Mouse (Mus musculus) stomach, embryonic 14.5 days (tissue): Measurements from ENCODE around the gene Gps2. TPM values are rescaled to one million over a fixed set of nuclear protein-coding genes. Genes with fewer than 3 reads are reported as not detected.

Experiments used
- ATAC-seq: fragments of 200-750 bp; cut with Nextera tagmentation; 2 replicates; pipeline ENCODE4 v1.8.0; 2017; ENCODE audit warnings: low read depth, moderate TSS enrichment; ENCODE audit not compliant: insufficient number of reproducible peaks, insufficient read depth, low FRiP score
- H3K27ac ChIP-seq: fragments of 300-500 bp; sonication (generic); 2 replicates; pipeline ENCODE4 v1.5.1; 2014; ENCODE audit warnings: mild to moderate bottlenecking, low read length, moderate library complexity, mixed read lengths
- H3K27me3 ChIP-seq: fragments of 300-500 bp; sonication (generic); 2 replicates; pipeline ENCODE4 v1.6.1; 2014; ENCODE audit warnings: low read length, control low read depth, mixed read lengths; ENCODE audit not compliant: control insufficient read depth, insufficient read depth
- H3K36me3 ChIP-seq: fragments of 300-500 bp; sonication (generic); 2 replicates; pipeline ENCODE4 v1.6.1; 2014; ENCODE audit warnings: mild to moderate bottlenecking, control low read depth, low read length, moderate library complexity, mixed read lengths; ENCODE audit not compliant: control insufficient read depth, insufficient read depth
- H3K4me1 ChIP-seq: fragments of 300-500 bp; sonication (generic); 2 replicates; pipeline ENCODE4 v1.6.1; 2014; ENCODE audit warnings: low read length, control low read depth, mixed read lengths; ENCODE audit not compliant: control insufficient read depth, insufficient read depth
- H3K4me2 ChIP-seq: fragments of 300-500 bp; sonication (generic); replicated peaks from 2 replicates; pipeline ENCODE4 v1.6.1; 2014; ENCODE audit warnings: low read depth, low read length, control low read depth
- H3K4me3 ChIP-seq: fragments of 300-500 bp; sonication (generic); 2 replicates; pipeline ENCODE4 v1.5.1; 2014; ENCODE audit warnings: low read depth, low read length, control low read depth
- H3K9ac ChIP-seq: fragments of 300-500 bp; sonication (generic); replicated peaks from 2 replicates; pipeline ENCODE4 v1.6.1; 2014; ENCODE audit warnings: low read depth, mild to moderate bottlenecking, control low read depth, low read length, moderate library complexity, mixed read lengths
- H3K9me3 ChIP-seq: fragments of 300-500 bp; sonication (generic); 2 replicates; pipeline ENCODE4 v1.6.1; 2016; ENCODE audit warnings: low read depth, low read length, control low read depth; ENCODE audit not compliant: control insufficient read depth
- WGBS: fragments of 180-500 bp; shearing (Covaris S2); extraction: QIAGEN DNeasy Blood & Tissue Kit; methylation state at CpG from one replicate; pipeline ENCODE4 v1.1.7; 2014; 5-methylcytosine and 5-hydroxymethylcytosine counted together
- polyA plus RNA-seq: library from polyadenylated mRNA; unstranded; fragments of >200 nt; fragmentation: Nextera tagmentation; extraction: Ambion mirVana; gene quantifications from 2 replicates; pipeline ENCODE4 v1.2.1, GENCODE M21; 2014

Gene Gps2
- polyA plus RNA-seq, 1 experiment from 2014 or later: 80.0 TPM

DNA sequence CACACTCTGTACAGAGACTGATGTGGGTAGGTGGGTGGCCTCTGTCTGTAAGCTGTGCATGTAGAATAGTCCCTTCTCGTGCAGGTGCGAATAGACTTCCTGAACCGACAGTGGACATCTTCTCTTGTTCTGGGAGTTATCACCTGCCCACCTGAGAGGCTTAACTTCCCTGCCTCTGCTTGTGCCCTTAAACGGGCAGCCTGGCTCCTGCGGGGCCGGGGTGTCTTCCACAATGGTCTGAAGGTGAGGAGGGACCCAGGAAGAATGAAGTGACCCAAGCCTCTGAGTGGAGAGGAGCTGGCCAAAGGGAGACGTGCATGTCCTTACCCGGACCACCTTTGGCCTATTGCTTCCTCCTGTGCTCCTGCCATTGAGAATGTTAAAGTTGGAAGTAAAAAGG lies 3.5 kb upstream of the Gps2 start:
- Histone ChIP-seq H3K4me3 (no peak overlapping the region), H3K27me3 (no peaks in the 10 kb centered on the region), H3K4me1 (peaks cover 7% of the 10 kb centered on the region), H3K36me3 (peaks cover 76% of the 10 kb centered on the region), H3K4me2 (no peak overlapping the region), H3K27ac (no peak overlapping the region), H3K9me3 (no peaks in the 10 kb centered on the region), H3K9ac (no peak overlapping the region)
- ATAC-seq: no peak
- 90% methylated on average over 8 of the region's 8 CpGs for WGBS

- Histone ChIP-seq H3K4me2 (no peak overlapping the region), H3K4me1 (peaks cover 13% of the 10 kb centered on the region), H3K27ac (no peak overlapping the region), H3K9me3 (no peaks in the 10 kb centered on the region), H3K9ac (no peak overlapping the region), H3K36me3 (peaks cover 78% of the 10 kb centered on the region), H3K4me3 (no peak overlapping the region), H3K27me3 (no peaks in the 10 kb centered on the region)
- ATAC-seq: no peak
- 92% methylated on average over 17 of the region's 17 CpGs for WGBS
These were observed 2.7 kb upstream of the Gps2 start for GRCm38 (mm10) chr11:69910781-69911560.

- no peaks in the 10 kb centered on the region for H3K9me3 ChIP-seq
- no peak overlapping the region for H3K4me3 ChIP-seq
- no peak for ATAC-seq
- WGBS: 90% methylated on average over 6 of the region's 6 CpGs
- peaks cover 76% of the 10 kb centered on the region for H3K36me3 ChIP-seq
- H3K4me1 ChIP-seq: peaks cover 17% of the 10 kb centered on the region
- H3K9ac ChIP-seq: no peak overlapping the region
- no peak overlapping the region for H3K4me2 ChIP-seq
- no peaks in the 10 kb centered on the region for H3K27me3 ChIP-seq
- no peak overlapping the region for H3K27ac ChIP-seq
These were observed 2.0 kb upstream of the Gps2 start for GRCm38 (mm10) chr11:69911701-69912100.

DNA sequence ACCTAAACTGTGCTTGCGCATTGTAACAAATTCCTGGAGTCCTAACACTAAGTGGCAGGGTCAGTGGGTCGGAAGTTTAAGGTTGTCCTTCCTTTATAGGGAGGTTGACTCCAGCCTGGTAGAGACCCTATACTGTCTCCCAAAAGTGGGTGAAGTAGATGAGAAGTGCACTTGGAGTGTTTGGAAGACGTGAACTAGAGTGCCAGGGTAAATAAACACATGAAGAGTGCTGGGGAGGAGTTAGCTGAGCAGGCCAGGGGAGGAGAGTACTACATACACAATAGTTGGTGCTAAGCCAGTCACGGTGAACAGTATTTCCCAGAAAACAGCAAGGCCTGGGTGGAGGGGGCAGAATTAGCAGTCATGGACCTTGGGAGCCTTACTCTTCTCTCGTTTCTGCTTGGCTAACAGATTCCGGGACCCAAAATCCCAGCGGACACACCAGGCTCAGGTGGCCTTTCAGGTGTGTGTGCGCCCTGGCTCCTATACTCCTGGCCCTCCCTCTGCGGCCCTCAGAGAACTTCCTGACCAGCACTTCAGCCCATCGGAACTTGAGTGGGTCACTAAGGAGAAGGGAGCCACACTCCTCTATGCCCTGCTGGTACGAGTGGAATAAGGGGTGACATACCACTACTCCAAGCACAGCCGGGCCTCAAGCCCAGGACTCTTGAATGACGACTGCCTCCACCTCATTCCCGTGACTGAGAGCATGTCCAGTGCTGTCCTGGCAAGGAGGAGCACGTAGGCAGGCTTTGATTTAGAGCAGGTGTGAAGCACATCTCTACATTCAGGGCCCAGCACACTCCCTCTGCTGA lies 765 bp upstream of the Gps2 start:
- no peak for ATAC-seq
- H3K27ac ChIP-seq: no peak overlapping the region

DNA sequence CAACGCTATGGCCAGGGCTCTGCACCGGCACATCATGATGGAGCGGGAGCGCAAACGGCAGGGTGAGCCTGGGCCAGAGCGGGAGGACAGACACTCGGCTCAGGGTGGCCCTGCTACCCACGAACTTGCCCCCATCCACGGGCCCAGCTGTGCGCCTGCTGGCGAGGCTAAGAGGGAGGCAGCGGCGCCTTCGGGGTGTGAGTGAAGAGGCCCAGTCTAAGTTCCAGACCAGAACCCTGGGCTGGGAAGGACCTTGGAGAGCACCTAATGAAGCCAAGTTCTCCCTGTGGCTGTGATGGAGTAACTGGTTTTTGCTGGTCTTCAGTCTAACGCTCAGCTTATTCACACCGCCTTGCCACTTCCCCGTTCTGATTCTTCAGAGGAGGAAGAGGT lies 680 bp downstream of the Gps2 start:
- Histone ChIP-seq H3K4me2 (peak overlapping the region; percentile 97), H3K27ac (peak overlapping the region; percentile 77), H3K4me1 (peaks cover 23% of the 10 kb centered on the region), H3K36me3 (peaks cover 71% of the 10 kb centered on the region), H3K4me3 (peak overlapping the region; percentile 87), H3K9me3 (no peaks in the 10 kb centered on the region), H3K27me3 (no peaks in the 10 kb centered on the region), H3K9ac (peak overlapping the region; percentile 77)
- ATAC-seq: no peak
- 2% methylated on average over 17 of the region's 17 CpGs for WGBS

More for the DNA sequence above, 765 bp upstream of the Gps2 start:
- Histone ChIP-seq H3K36me3 (peaks cover 73% of the 10 kb centered on the region), H3K27me3 (no peaks in the 10 kb centered on the region), H3K4me3 (peak overlapping the region; percentile 87), H3K4me1 (peaks cover 17% of the 10 kb centered on the region), H3K9ac (no peak overlapping the region), H3K4me2 (peak overlapping the region; percentile 97), H3K9me3 (no peaks in the 10 kb centered on the region)
- WGBS: 76% methylated on average over 15 of the region's 15 CpGs

DNA sequence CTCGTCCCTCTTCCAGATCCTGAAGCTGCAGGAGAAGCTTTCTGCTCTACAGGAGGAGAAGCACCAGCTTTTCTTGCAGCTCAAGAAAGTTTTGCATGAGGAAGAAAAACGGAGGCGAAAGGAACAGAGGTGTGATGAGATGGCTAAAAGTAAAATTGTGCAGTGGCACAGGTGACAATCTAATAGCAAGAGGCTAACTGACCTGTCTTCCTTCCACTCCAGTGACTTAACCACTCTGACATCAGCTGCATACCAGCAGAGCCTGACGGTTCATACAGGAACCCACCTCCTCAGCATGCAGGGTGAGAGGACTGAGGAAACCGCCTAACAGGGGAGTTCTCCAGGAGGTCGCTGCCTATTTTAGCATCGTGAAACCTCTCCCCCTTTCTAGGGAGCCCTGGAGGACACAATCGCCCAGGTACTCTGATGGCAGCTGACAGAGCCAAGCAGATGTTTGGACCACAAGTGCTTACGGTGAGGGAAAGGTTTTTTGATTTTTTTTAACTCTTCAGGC lies 1.3 kb downstream of the Gps2 start:
- Histone ChIP-seq H3K4me1 (peaks cover 26% of the 10 kb centered on the region), H3K4me3 (peak overlapping the region; percentile 87), H3K36me3 (peaks cover 66% of the 10 kb centered on the region), H3K9me3 (no peaks in the 10 kb centered on the region), H3K9ac (peak overlapping the region; percentile 77; the same call in 1 of the 2 replicates), H3K4me2 (peak overlapping the region; percentile 97), H3K27ac (no peak overlapping the region), H3K27me3 (no peaks in the 10 kb centered on the region)
- 35% methylated on average over 9 of the region's 9 CpGs for WGBS
- no peak for ATAC-seq

DNA sequence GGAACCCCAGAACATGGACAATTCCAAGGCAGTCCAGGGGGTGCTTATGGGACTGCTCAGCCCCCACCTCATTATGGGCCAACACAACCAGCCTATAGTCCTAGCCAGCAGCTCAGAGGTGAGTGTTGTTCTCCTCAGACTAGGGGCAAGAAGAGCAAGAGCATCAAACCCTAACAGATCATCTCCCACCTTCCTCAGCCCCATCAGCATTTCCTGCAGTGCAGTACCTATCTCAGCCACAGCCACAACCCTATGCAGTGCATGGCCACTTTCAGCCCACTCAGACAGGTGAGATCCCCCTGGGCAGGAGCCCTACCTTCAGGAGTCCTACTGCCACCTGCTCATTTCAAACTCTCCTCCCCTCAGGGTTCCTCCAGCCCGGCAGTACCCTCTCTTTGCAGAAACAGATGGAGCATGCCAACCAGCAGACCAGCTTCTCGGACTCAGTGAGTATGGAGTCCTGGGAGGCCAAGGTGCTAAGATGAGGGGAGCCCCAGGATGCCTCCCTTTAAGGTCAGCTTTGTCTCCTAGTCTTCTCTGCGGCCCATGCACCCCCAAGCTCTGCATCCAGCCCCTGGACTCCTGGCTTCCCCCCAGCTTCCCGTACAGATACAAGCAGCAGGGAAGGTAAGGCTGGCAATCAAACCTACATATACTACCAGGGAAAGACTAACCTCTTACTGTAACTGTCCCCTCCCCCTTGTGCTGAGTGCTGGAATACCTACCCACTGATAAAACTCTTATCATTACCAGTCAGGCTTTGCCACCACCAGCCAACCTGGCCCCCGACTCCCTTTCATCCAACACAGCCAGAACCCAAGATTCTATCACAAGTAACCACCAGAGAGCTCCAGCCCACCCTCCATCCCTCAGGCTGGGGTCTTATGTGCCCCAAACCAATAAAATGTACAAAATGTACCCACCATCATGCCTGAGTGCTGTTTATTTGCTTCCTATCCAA lies 2.3 kb downstream of the Gps2 start:
- peaks cover 26% of the 10 kb centered on the region for H3K4me1 ChIP-seq
- H3K9ac ChIP-seq: no peak overlapping the region
- no peak for ATAC-seq
- WGBS: 65% methylated on average over 5 of the region's 5 CpGs
- H3K36me3 ChIP-seq: peaks cover 60% of the 10 kb centered on the region
- H3K27me3 ChIP-seq: no peaks in the 10 kb centered on the region
- 0 out of 2 replicates have a peak overlapping the region, but pooled peaks have one; percentile 97 for H3K4me2 ChIP-seq
- H3K9me3 ChIP-seq: no peaks in the 10 kb centered on the region
- no peak overlapping the region for H3K27ac ChIP-seq
- H3K4me3 ChIP-seq: no peak overlapping the region
